Mouse (Mus musculus): ENCODE measurements around the gene Nfkb1. TPM values are rescaled to one million over a fixed set of nuclear protein-coding genes. Genes with fewer than 3 reads are reported as not detected.

The Nfkb1 gene
- total RNA-seq, 2 experiments from 2014 or later, result 23.0 to 27.9 TPM

DNA sequence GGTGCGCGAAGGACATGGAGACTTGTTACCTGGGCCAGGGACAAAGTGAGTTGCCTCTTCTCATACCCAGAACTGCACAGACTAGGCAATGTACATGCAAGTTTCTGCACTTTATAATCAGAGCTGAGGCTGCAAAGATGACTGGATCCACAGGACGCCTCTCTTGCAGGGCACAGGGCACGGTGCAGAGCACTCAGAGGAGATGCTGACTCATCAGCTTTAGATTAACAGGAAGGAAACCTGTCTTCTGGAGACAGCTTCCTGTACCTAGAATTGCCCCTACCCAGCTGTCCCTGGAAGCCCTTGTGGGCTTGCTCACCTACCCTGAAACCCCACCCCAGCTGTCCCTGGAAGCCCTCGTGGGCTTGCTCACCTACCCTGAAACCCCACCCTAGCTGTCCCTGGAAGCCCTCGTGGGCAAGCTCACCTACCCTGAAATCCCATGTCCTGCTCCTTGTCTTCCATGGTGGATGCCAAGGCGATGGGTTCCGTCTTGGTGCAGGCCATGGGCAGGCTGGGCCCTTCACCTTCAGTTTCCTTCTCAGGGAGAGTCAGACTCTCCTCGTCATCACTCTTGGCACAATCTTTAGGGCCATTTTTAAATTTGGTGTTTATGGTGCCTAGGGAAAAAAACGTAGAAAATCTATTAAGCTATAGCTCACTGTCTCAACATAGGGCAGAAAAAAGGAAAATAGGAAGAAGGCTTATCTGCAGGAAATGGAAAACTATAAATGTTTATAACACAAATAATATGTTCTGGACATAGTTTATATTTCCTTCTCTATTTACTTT is 86.5 kb downstream of the Nfkb1 start:
- Histone ChIP-seq H3K27ac (no peak overlapping the region), H3K4me3 (no peak overlapping the region)
- DNase-seq (ENCODE audit: low spot score in 2 of 2), result no peak
- no peak for TF ChIP-seq CTCF (conservative IDR thresholded peaks at IDR 0.05)

DNA sequence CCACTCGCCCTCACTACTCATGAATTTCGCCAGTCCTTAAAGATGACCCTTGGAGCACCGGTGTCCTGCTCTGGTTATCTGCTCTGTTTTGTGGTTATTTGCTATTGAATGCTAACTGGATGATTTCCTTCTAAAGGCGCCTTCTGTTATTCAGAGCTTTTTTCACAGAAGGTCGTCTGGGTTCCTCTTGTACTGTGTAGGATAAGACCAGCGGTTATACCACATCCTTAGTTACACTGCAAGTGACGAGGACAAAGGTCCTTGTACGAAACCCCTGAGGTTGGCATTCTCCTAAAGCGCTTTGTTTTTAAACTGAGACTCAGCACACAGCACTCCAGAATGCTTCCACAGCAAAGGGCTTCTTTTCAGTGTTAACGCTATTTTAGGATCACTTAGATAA is 88.6 kb downstream of the Nfkb1 start:
- DNase-seq (ENCODE audit: low spot score in 2 of 2), result no peak
- TF ChIP-seq CTCF (conservative IDR thresholded peaks at IDR 0.05), result no peak
- Histone ChIP-seq H3K27ac (no peak overlapping the region), H3K4me3 (no peak overlapping the region)

DNA sequence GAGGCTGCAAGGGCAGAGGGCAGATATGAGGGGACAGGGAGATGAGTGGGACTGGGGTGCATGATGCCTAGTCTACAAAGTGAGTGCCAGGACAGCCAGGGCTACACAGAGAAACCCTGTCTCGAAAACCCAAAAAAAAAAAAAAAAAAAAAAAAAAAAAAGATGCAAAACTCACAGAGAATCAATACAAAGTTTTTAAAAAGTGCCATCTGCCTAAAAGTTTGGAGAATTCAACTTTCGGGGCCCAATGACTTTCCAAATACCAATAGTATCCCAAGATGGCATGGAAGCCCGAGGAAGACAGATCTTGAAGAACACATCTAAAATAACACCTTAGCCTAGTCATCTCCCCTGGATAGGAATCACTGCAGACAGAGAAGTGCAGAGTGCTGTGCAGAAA is 93.0 kb downstream of the Nfkb1 start:
- DNase-seq (ENCODE audit: low spot score in 2 of 2), result no peak
- Histone ChIP-seq H3K27ac (no peak overlapping the region), H3K4me3 (no peak overlapping the region)
- no peak for TF ChIP-seq CTCF (conservative IDR thresholded peaks at IDR 0.05)

DNA sequence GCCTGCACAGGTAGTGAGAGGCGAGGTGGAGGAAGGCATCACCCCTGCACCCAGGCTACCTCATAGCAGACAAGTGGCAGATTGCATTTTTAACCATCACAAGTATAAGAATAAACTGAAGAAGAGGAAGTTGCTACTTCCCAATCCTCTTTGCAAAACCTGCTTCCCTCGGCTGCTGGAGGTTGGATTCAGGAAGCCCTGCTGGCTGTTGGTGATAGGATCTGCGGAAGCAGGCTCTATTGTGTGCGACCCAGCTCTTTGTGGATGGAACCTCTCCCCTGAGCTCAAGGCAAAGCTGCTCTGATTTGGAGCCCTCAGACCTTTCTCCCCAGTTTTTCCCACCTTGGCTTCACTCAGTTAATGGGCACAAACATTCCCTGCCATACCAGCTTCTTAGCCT is 94.3 kb downstream of the Nfkb1 start:
- no peak overlapping the region for H3K4me3 ChIP-seq
- TF ChIP-seq CTCF (conservative IDR thresholded peaks at IDR 0.05), result no peak
- 0 out of 2 replicates have a peak overlapping the region, but pooled peaks have one; percentile 23 for H3K27ac ChIP-seq
- no peak for DNase-seq (ENCODE audit: low spot score in 2 of 2)

DNA sequence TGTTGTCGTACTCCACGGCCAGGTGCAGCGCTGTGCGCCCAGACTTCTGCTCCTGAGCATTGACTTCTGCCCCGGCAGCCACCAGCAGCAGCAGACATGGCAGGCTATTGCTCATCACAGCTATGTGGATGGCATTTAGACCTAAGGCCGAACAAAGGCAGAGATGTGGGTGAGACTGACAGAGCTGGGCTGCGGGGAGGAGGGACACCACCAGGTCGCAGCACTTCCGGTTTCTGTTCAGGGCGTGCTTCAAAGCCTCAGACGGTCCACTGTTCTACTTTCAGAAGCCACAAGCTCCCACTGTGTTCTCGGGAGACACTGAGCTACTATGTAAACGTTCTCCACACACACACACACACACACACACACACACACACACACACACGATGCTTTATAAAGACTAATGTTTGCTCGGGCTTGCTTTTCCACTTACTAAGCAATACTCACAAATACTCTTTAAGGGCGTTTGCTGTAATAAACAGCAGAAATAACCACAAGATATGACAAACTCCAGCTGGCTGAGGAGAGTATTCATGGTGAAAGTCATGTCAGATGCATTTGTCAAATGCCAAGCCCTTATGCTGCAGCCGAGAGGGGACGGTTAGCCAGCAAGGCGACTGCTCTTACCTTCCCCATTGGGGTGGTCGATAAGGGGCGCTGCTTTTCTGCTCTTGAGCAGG is 97.0 kb downstream of the Nfkb1 start:
- H3K4me3 ChIP-seq, result no peak overlapping the region
- DNase-seq (ENCODE audit: low spot score in 2 of 2), result no peak
- H3K27ac ChIP-seq, result no peak overlapping the region
- TF ChIP-seq CTCF (conservative IDR thresholded peaks at IDR 0.05), result peak; percentile 21; the same call in 1 of the 2 replicates

DNA sequence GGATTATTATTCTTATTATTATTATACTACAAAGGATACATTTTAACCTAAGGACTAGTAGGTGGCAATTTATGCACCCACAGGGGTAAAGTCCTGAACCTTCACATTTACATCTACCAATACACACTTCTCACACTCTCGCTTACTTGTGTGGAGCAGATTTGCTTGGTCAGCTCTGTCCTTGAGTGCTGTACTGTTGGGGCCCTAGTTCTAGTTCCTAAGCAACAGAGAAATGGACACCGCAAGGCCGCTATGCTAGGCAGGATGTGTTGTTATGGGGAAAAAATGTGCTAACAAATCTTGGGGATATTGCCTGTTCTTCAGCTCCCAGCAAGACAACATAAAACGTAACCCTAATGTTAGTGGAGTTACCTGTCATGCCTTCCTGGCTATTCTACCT is 99.3 kb downstream of the Nfkb1 start:
- Histone ChIP-seq H3K27ac (no peak overlapping the region), H3K4me3 (no peak overlapping the region)
- TF ChIP-seq CTCF (conservative IDR thresholded peaks at IDR 0.05), result no peak
- DNase-seq (ENCODE audit: low spot score in 2 of 2), result no peak

DNA sequence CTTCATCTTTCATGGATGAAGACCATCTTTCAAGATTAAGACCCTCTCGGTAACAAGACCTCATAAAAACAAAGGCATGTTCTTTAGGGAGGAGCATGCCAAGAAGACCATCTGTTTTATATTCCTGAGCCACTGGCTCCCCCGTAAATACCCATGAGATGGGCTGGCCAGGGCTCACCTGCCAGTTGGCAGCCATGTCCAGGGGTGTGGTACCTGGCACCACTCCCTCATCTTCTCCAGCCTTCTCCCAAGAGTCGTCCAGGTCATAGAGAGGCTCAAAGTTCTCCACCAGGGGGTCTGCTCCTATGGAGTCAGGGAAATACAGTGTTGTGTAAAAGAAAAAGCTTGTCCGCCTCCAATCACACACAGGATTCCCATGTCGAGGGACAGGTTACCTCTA is 100.0 kb downstream of the Nfkb1 start:
- Histone ChIP-seq H3K4me3 (no peak overlapping the region), H3K27ac (no peak overlapping the region)
- TF ChIP-seq CTCF (conservative IDR thresholded peaks at IDR 0.05), result no peak
- DNase-seq (ENCODE audit: low spot score in 2 of 2), result no peak

DNA sequence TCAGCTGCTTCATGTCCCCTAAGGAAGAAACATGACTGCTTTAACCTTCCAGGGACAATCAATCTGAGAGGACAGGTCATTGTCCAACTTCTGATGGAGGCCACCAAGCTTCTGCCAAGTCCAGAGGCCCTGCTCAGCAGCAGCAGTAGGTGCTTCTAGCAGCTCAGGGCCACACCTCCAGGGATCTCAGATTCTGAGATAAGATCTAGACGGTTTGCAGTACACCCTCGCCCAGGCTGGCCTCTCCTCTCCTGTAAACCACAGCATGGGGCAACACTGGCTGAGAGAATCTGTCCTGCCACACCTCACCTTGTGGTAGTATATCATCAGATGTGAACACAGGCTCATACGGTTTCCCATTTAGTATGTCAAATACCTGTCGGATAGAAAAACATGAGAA is 100.9 kb downstream of the Nfkb1 start:
- TF ChIP-seq CTCF (conservative IDR thresholded peaks at IDR 0.05), result no peak
- Histone ChIP-seq H3K4me3 (no peak overlapping the region), H3K27ac (no peak overlapping the region)
- DNase-seq (ENCODE audit: low spot score in 2 of 2), result no peak

DNA sequence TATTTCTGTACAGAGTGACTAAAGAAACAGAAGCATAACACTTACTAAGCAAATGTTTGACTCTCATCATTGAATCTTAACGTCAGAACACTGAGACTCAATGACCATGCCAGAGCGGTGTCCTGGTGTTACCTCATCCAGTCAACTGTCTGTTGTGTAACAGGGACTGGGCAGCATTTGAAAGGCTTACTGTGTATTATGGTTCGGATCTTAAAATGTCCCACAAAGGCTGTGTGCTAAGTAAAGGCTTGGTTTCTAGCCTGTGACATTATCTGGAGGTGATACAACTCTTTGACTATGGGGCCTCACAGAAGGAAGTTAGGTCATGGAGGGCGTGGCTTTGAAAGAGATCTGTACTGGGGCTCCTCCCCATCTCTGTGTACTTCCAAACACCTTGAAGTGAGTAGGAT is 104.9 kb downstream of the Nfkb1 start:
- no peak for DNase-seq (ENCODE audit: low spot score in 2 of 2)
- H3K27ac ChIP-seq, result no peak overlapping the region; the same call in 1 of the 2 replicates
- no peak for TF ChIP-seq CTCF (conservative IDR thresholded peaks at IDR 0.05)
- H3K4me3 ChIP-seq, result no peak overlapping the region

DNA sequence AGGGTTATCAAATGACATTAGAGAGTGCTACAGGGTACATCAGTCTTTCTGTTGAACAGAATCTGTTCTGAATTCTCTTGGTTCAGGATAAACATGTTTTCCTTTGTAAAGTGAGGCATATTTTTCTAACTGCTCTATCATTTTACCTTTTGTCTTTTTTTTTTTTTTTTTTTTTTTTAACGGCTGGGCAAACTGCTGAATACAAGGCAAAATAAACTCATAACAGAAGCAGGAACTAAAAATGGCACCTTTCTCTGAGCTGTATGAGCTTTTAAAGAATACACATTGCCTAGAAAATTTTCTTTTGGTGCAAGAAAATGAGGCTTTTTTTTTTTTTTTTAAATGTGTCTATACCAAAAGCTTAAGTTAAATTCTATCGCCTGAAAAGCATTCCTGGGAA is 105.3 kb downstream of the Nfkb1 start:
- H3K27ac ChIP-seq, result no peak overlapping the region; the same call in 1 of the 2 replicates
- no peak for DNase-seq (ENCODE audit: low spot score in 2 of 2)
- H3K4me3 ChIP-seq, result no peak overlapping the region
- no peak for TF ChIP-seq CTCF (conservative IDR thresholded peaks at IDR 0.05)

DNA sequence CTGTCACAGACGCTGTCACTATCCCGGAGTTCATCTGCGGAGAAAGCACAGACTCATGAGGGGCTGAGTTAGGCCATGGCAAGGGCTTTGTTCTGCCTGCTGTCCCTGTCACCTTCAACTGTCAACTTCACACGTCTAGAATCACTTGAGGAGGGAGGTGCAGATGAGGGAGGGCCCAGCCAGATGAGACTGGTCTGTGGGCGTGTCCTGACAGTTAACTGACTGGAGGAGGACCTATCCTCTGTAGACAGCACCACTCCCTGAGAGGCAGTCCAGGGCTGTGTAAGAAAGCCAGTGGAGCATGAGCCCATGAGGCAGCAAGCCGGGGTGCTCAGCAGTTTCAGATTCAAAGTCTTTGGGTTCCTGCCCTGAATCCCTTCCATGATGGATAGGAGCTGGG is 105.9 kb downstream of the Nfkb1 start:
- Histone ChIP-seq H3K4me3 (no peak overlapping the region), H3K27ac (no peak overlapping the region)
- DNase-seq (ENCODE audit: low spot score in 2 of 2), result no peak
- TF ChIP-seq CTCF (conservative IDR thresholded peaks at IDR 0.05), result no peak

DNA sequence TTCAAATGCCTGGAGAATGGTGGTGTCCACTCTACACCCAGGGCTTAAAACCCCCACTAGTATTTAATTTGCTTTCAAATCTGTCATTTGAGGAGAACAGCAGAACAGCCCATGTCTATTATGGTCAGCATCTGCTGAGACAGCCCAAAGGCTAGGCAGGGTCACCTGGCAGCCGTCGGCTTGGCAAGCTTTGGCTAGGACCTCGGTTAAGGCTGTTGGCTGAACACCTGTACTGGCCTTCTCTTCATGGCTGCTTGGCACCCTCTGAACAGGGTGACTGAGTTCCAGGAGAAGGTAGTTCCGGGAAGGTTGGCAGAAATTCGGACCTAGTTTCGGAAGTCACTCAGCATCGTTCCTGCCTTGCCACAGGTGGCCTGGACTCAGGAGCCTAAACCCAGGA is 109.1 kb downstream of the Nfkb1 start:
- Histone ChIP-seq H3K4me3 (no peak overlapping the region), H3K27ac (no peak overlapping the region)
- DNase-seq (ENCODE audit: low spot score in 2 of 2), result no peak
- no peak for TF ChIP-seq CTCF (conservative IDR thresholded peaks at IDR 0.05)

DNA sequence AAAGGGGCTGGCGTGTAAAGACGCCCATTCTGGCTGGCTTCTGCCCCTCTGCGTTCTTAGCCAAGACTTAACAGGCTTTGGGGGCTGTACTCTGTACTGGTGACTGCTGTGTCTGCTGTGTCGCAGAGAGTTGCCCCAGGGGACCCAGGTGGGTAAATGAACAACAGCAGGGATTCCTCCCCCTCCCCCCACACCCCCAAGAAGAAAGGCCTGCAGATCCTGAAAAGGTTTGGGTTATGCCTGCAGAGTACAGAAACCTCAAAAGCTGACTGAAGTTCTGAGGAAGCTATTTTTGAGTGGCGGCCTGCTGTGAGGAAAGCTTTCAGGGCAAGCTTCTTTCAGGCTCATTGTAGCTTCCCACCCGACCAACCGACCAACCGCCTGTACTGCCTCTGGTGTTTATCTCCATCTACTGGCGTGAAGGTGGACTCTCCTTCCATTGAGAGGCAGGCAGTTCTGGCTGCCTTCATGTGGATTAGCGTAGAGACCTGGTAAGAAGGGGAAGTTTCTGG is 109.7 kb downstream of the Nfkb1 start:
- H3K27ac ChIP-seq, result no peak overlapping the region
- no peak for DNase-seq (ENCODE audit: low spot score in 2 of 2)

More for the DNA sequence above, 109.7 kb downstream of the Nfkb1 start:
- peak; percentile 78 for TF ChIP-seq CTCF (conservative IDR thresholded peaks at IDR 0.05)
- no peak overlapping the region for H3K4me3 ChIP-seq
